Mouse (Mus musculus) neural tube, embryonic 11.5 days (tissue): ENCODE measurements around the gene Rbm47. TPM values are rescaled to one million over a fixed set of nuclear protein-coding genes. Genes with fewer than 3 reads are reported as not detected.

Source experiments
- ATAC-seq: fragments of 200-750 bp; cut with Nextera tagmentation; 2 replicates; pipeline ENCODE4 v1.8.0; 2017; ENCODE audit warnings: moderate number of reproducible peaks, mild to moderate bottlenecking, moderate TSS enrichment, moderate library complexity; ENCODE audit not compliant: insufficient read depth, low FRiP score, low TSS enrichment
- DNase-seq: peaks from one replicate; pipeline ENCODE4 v3.0.0-alpha.2; 2015; ENCODE audit warnings: low spot score
- H3K27ac ChIP-seq: fragments of 300-500 bp; sonication (generic); 2 replicates; pipeline ENCODE4 v1.5.1; 2014; ENCODE audit warnings: low read depth, mild to moderate bottlenecking, low read length
- H3K27me3 ChIP-seq: fragments of 300-500 bp; sonication (generic); 2 replicates; pipeline ENCODE4 v1.6.1; 2014; ENCODE audit warnings: mild to moderate bottlenecking, low read length, mixed read lengths; ENCODE audit not compliant: control insufficient read depth, insufficient read depth
- H3K36me3 ChIP-seq: fragments of 300-500 bp; sonication (generic); 2 replicates; pipeline ENCODE4 v1.6.1; 2014; ENCODE audit warnings: mild to moderate bottlenecking, low read length, moderate library complexity, mixed read lengths; ENCODE audit not compliant: control insufficient read depth, insufficient read depth
- H3K4me1 ChIP-seq: fragments of 300-500 bp; sonication (generic); 2 replicates; pipeline ENCODE4 v1.6.1; 2014; ENCODE audit warnings: low read length, mixed read lengths; ENCODE audit not compliant: control insufficient read depth, insufficient read depth
- H3K4me2 ChIP-seq: fragments of 300-500 bp; sonication (generic); 2 replicates; pipeline ENCODE4 v1.6.1; 2014; ENCODE audit warnings: low read depth, mild to moderate bottlenecking, moderate library complexity
- H3K4me3 ChIP-seq: fragments of 300-500 bp; sonication (generic); 2 replicates; pipeline ENCODE4 v1.5.1; 2014; ENCODE audit warnings: low read depth, low read length
- H3K9ac ChIP-seq: fragments of 300-500 bp; sonication (generic); 2 replicates; pipeline ENCODE4 v1.6.1; 2014; ENCODE audit warnings: mild to moderate bottlenecking, low read length
- H3K9me3 ChIP-seq: fragments of 300-500 bp; sonication (generic); 2 replicates; pipeline ENCODE4 v1.6.1; 2016; ENCODE audit warnings: low read length; ENCODE audit not compliant: control insufficient read depth
- WGBS: fragments of 180-500 bp; shearing (Covaris S2); extraction: QIAGEN DNeasy Blood & Tissue Kit; methylation state at CpG from one replicate; pipeline ENCODE4 v1.1.7; 2014; 5-methylcytosine and 5-hydroxymethylcytosine counted together
- polyA plus RNA-seq: library from polyadenylated mRNA; unstranded; fragments of >200 nt; fragmentation: Nextera tagmentation; extraction: Ambion mirVana; gene quantifications from 2 replicates; pipeline ENCODE4 v1.2.1, GENCODE M21; 2014

Gene Rbm47
- polyA plus RNA-seq, 1 experiment from 2014 or later = 1.9 TPM

GRCm38 (mm10) chr5:66031699-66032098 lies 141.2 kb downstream of the Rbm47 start:
- no peak overlapping the region for H3K4me3 ChIP-seq
- H3K9me3 ChIP-seq = no peaks in the 10 kb centered on the region
- DNase-seq = no peak
- H3K4me2 ChIP-seq = no peak overlapping the region
- H3K36me3 ChIP-seq = no peaks in the 10 kb centered on the region
- H3K4me1 ChIP-seq = no peaks in the 10 kb centered on the region
- ATAC-seq = no peak
- no peak overlapping the region for H3K27ac ChIP-seq
- no peaks in the 10 kb centered on the region for H3K27me3 ChIP-seq
- WGBS = 88% methylated on average over 5 of the region's 5 CpGs
- H3K9ac ChIP-seq = no peak overlapping the region

- Histone ChIP-seq H3K9ac (no peak overlapping the region), H3K4me2 (no peak overlapping the region), H3K27ac (no peak overlapping the region), H3K9me3 (no peaks in the 10 kb centered on the region), H3K27me3 (no peaks in the 10 kb centered on the region), H3K4me1 (no peaks in the 10 kb centered on the region), H3K36me3 (no peaks in the 10 kb centered on the region), H3K4me3 (no peak overlapping the region)
- 91% methylated on average over 5 of the region's 5 CpGs for WGBS
- ATAC-seq = no peak
- DNase-seq = no peak
Observed at GRCm38 (mm10) chr5:66028232-66028631, 144.7 kb downstream of the Rbm47 start.

GRCm38 (mm10) chr5:66027206-66027605 lies 145.7 kb downstream of the Rbm47 start:
- no peak overlapping the region for H3K4me3 ChIP-seq
- no peak overlapping the region for H3K4me2 ChIP-seq
- H3K9me3 ChIP-seq = no peaks in the 10 kb centered on the region
- H3K9ac ChIP-seq = no peak overlapping the region
- no peaks in the 10 kb centered on the region for H3K36me3 ChIP-seq
- H3K4me1 ChIP-seq = no peaks in the 10 kb centered on the region
- no peaks in the 10 kb centered on the region for H3K27me3 ChIP-seq
- ATAC-seq = no peak
- 95% methylated on average over 8 of the region's 8 CpGs for WGBS
- no peak overlapping the region for H3K27ac ChIP-seq
- no peak for DNase-seq

- H3K27ac ChIP-seq = no peak overlapping the region
- no peaks in the 10 kb centered on the region for H3K9me3 ChIP-seq
- no peak overlapping the region for H3K4me3 ChIP-seq
- no peak overlapping the region for H3K9ac ChIP-seq
- H3K36me3 ChIP-seq = no peaks in the 10 kb centered on the region
- H3K27me3 ChIP-seq = no peaks in the 10 kb centered on the region
- ATAC-seq (no peak), DNase-seq (no peak)
- WGBS = 95% methylated on average over 31 of the region's 31 CpGs
- no peak overlapping the region for H3K4me2 ChIP-seq
- H3K4me1 ChIP-seq = no peaks in the 10 kb centered on the region
Observed at GRCm38 (mm10) chr5:66026796-66027195, 146.1 kb downstream of the Rbm47 start.

- no peaks in the 10 kb centered on the region for H3K4me1 ChIP-seq
- H3K27me3 ChIP-seq = no peaks in the 10 kb centered on the region
- H3K36me3 ChIP-seq = no peaks in the 10 kb centered on the region
- H3K4me2 ChIP-seq = no peak overlapping the region
- H3K4me3 ChIP-seq = no peak overlapping the region
- ATAC-seq (no peak), DNase-seq (no peak)
- no peak overlapping the region for H3K9ac ChIP-seq
- H3K27ac ChIP-seq = no peak overlapping the region
- H3K9me3 ChIP-seq = no peaks in the 10 kb centered on the region
- WGBS = 93% methylated on average over 2 of the region's 2 CpGs
Observed at GRCm38 (mm10) chr5:66015449-66015961, 157.4 kb downstream of the Rbm47 start.

GRCm38 (mm10) chr5:66014437-66014836 lies 158.5 kb downstream of the Rbm47 start:
- H3K36me3 ChIP-seq = no peaks in the 10 kb centered on the region

GRCm38 (mm10) chr5:66013999-66014398 lies 158.9 kb downstream of the Rbm47 start:
- H3K27me3 ChIP-seq = no peaks in the 10 kb centered on the region
- H3K36me3 ChIP-seq = no peaks in the 10 kb centered on the region
- H3K4me1 ChIP-seq = no peaks in the 10 kb centered on the region
- no peak overlapping the region for H3K4me3 ChIP-seq
- no peak overlapping the region for H3K4me2 ChIP-seq
- no peak overlapping the region for H3K27ac ChIP-seq
- WGBS = 73% methylated on average over 3 of the region's 3 CpGs
- no peaks in the 10 kb centered on the region for H3K9me3 ChIP-seq
- no peak overlapping the region for H3K9ac ChIP-seq
- no peak for ATAC-seq
- no peak for DNase-seq

More at GRCm38 (mm10) chr5:66014437-66014836, 158.5 kb downstream of the Rbm47 start:
- Histone ChIP-seq H3K9ac (no peak overlapping the region), H3K27ac (no peak overlapping the region), H3K9me3 (no peaks in the 10 kb centered on the region), H3K27me3 (no peaks in the 10 kb centered on the region), H3K4me3 (no peak overlapping the region), H3K4me1 (no peaks in the 10 kb centered on the region), H3K4me2 (no peak overlapping the region)
- WGBS = 87% methylated on average over 2 of the region's 2 CpGs
- DNase-seq = no peak
- ATAC-seq = no peak

- Histone ChIP-seq H3K9me3 (no peaks in the 10 kb centered on the region), H3K4me3 (no peak overlapping the region), H3K4me2 (no peak overlapping the region), H3K9ac (no peak overlapping the region), H3K36me3 (no peaks in the 10 kb centered on the region), H3K4me1 (no peaks in the 10 kb centered on the region), H3K27ac (no peak overlapping the region), H3K27me3 (no peaks in the 10 kb centered on the region)
- DNase-seq (no peak), ATAC-seq (no peak)
- WGBS = 91% methylated on average over 15 of the region's 15 CpGs
Observed at GRCm38 (mm10) chr5:66008245-66008967, 164.5 kb downstream of the Rbm47 start.

GRCm38 (mm10) chr5:66005041-66005678 lies 167.8 kb downstream of the Rbm47 start:
- Histone ChIP-seq H3K27me3 (no peaks in the 10 kb centered on the region), H3K4me3 (no peak overlapping the region), H3K36me3 (no peaks in the 10 kb centered on the region), H3K4me2 (no peak overlapping the region), H3K4me1 (no peaks in the 10 kb centered on the region), H3K9ac (no peak overlapping the region), H3K27ac (no peak overlapping the region), H3K9me3 (no peaks in the 10 kb centered on the region)
- DNase-seq = no peak
- whole genome bisulfite sequencing = 48% methylated on average over 16 of the region's 16 CpGs
- ATAC-seq = no peak
